In genomic region chr2:14878953-14879352, GRCm38 (mm10) we compare ENCODE assay signal across 27 mouse cellular contexts.
"Had no signal": no experiment of that assay in that cellular context is flagged by ENCODE, and none has a peak within 500 bp of the region (broad histone marks: within the 10 kb centered on the region; RNA-seq: fewer than 3 reads in every experiment).

No protein-coding gene starts in this region.

- DNase-seq: cerebellum, adult 2 months; cerebellum, adult 8-10 months; cerebellum, adult 9-10 months; cerebellum, adult 9-11 months; cerebellum, postnatal 10 days; cerebellum, postnatal 14 days; cerebellum, postnatal 25 days; cerebellum, postnatal 36 days; embryo, embryonic 11 days; forebrain, postnatal 0 days; gastrocnemius, adult 2 months; gastrocnemius, postnatal 10 days; gastrocnemius, postnatal 14 days; gastrocnemius, postnatal 25 days; gastrocnemius, postnatal 36 days; heart, adult 18-20 months; heart, adult 2 months had no signal

- ATAC-seq: forebrain, embryonic 13.5 days; forebrain, embryonic 14.5 days; forebrain, embryonic 15.5 days; forebrain, embryonic 16.5 days; forebrain, postnatal 0 days had no signal

- H3K4me3 ChIP-seq: embryonic facial prominence, embryonic 12.5 days; embryonic facial prominence, embryonic 13.5 days; embryonic facial prominence, embryonic 15.5 days; erythroblast, embryonic 14.5 days; forebrain, embryonic 10.5 days; forebrain, embryonic 12.5 days; forebrain, embryonic 13.5 days; forebrain, embryonic 15.5 days; gastrocnemius, adult 2 months; heart, adult 2 months had no signal

- H3K9ac ChIP-seq: embryonic facial prominence, embryonic 12.5 days; embryonic facial prominence, embryonic 13.5 days; embryonic facial prominence, embryonic 15.5 days; forebrain, embryonic 12.5 days; forebrain, embryonic 13.5 days; forebrain, embryonic 15.5 days; forebrain, postnatal 0 days had no signal

- H3K36me3 ChIP-seq: embryonic facial prominence, embryonic 12.5 days; embryonic facial prominence, embryonic 13.5 days; embryonic facial prominence, embryonic 15.5 days; forebrain, embryonic 10.5 days; forebrain, embryonic 12.5 days; forebrain, embryonic 15.5 days had no signal

- H3K4me2 ChIP-seq: embryonic facial prominence, embryonic 12.5 days; embryonic facial prominence, embryonic 13.5 days; embryonic facial prominence, embryonic 15.5 days; forebrain, embryonic 12.5 days; forebrain, embryonic 13.5 days; forebrain, embryonic 15.5 days had no signal

- H3K27me3 ChIP-seq: embryonic facial prominence, embryonic 12.5 days; embryonic facial prominence, embryonic 13.5 days; embryonic facial prominence, embryonic 15.5 days; forebrain, embryonic 12.5 days; forebrain, embryonic 13.5 days; forebrain, embryonic 15.5 days had no signal

- H3K9me3 ChIP-seq: embryonic facial prominence, embryonic 12.5 days; embryonic facial prominence, embryonic 13.5 days; embryonic facial prominence, embryonic 15.5 days; forebrain, embryonic 10.5 days; forebrain, embryonic 12.5 days; forebrain, embryonic 13.5 days; forebrain, embryonic 15.5 days had no signal

- H3K27ac ChIP-seq: embryonic facial prominence, embryonic 12.5 days; embryonic facial prominence, embryonic 13.5 days; embryonic facial prominence, embryonic 15.5 days; forebrain, embryonic 10.5 days; forebrain, embryonic 12.5 days; forebrain, embryonic 13.5 days; forebrain, embryonic 15.5 days; gastrocnemius, adult 2 months; heart, adult 2 months had no signal
